Mouse (Mus musculus) kidney, adult 11 months (tissue): ENCODE measurements at regions not wholly inside any gene's neighbourhood (a gene's known extent, or its start where the extent isn't known, plus 50 kb on each side); places are given as distances from the start of the nearest gene placed in this dataset.
"Not testable (repeated sequence)": the region's sequence is repeated elsewhere in the genome, so short reads cannot be mapped to it uniquely, and the experiment has no call there.

Source experiments
- DNase-seq: peaks from one replicate; pipeline ENCODE4 v3.0.0; 2022

DNA sequence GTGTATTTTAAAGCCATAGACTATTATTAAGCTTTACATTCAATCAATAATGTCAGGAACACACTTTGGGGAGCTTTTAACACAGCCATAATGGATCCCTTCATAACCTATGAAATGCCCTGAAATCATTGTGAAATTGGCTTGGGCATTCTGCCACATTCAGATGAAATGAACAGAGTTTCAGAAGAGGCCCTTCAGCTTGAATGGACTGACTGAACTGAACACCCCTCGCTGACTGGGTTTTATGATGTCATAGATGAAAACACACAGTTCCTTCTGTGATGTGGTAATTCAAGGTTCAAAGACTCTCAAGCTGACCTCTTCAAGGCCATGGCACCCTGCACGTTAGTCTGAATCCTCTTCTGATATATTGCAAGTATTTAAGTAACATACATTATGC, 298.4 kb upstream of the Ercc4 start:
- no peak for DNase-seq

DNA sequence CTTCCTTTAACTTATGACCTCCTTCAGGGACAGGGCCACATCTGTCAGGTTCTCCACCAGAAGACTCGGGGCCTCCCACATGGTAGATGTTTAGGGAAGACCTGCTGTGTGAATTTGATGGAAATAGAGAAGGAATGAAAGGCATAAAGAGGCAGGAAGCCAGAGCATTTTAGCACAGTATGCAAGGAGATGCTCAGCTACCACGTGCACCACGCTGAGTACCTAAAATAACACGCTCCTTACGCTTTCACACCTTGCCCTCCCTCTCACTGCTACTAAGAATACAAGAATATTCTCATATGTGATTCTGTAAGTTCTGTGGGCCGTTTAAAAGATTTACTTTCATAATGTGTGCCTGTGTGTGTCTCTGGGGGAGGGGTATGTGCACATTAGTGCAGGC, 284.8 kb upstream of the Ercc4 start:
- no peak for DNase-seq

DNA sequence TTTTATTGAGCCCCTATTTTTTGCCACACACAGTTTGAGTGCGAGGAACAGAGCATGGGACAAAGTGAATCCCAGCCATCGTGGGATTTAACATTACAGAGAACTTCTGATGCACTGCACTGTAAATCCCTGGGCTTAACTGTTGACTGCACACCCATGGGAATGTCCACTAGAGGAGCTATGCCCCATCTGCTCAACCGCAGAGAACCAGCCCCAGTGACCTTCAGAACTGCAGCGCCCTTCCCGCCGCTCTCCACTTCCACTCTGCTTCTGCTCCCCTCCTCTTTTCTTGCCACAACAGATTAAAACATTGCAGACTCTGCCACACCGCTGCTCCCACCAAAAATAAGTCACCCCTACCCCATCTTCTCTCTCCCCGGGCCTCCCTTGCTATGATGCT, 283.3 kb upstream of the Ercc4 start:
- no peak for DNase-seq

DNA sequence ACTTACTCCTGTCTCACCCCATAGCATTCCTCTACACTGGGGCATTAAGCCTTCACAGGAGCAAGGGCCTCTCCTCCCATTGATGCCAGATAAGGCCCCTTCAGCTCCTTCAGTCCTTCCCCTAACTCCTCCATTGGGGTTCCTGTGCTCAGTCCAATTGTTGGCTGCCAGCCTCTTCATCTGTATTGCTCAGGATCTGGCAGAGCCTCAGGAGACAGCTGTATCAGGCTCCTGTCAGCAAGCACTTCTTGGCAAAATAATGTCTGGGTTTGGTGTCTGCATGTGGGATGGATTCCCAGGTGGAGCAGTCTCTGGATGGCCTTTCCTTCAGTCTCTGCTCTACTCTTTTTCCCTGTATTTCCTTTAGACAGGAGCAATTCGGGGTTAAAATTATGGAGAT, 278.2 kb upstream of the Ercc4 start:
- not testable (repeated sequence) for DNase-seq

DNA sequence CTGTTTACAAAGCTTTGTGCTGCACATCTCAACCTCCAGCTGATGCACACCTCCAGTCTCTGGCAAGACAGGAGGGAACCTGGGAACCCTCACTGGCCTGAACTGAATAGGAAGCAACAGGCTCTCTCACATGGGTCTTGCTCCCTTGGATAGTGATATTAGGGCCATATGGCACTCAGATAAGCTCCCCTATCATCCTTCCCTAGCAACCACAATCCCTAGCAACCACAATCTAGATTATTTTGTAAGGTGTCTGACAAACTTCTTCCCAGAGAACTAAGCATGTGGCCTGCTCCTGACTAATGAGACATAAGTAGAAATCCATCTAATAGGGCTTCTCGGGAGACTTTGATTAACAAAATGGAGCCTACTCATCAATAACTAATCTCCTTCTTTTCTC, 253.1 kb upstream of the Ercc4 start:
- no peak for DNase-seq

DNA sequence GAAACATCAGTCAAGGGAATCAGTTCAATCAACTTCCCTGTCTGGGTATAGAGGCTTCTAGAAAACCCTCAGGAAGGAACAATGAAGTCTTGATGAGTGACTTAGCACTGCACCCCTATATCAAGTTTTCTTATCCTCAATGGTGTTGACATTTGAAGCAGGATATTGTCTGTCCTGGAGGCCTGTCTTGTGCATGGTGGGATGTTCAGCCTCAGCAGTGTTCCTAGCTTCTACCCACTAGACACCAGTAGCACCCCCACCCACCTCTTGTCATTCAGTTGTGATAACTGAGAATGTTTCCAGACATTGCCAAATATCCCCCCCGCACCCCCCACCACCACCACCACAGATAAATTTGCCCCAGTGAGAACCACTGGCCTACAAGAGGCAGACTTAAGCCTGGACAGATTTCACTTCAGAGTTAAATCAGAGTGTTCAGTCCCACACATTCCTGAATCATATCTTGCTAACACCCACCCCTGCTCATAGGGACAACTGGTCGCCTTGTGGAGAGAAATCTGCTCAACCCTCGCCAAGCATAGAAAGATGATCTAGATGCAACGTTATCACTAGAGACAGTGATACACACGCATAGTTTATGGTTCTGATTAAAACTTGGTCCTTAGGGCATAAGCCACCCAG, 249.6 kb upstream of the Ercc4 start:
- DNase-seq, result no peak

DNA sequence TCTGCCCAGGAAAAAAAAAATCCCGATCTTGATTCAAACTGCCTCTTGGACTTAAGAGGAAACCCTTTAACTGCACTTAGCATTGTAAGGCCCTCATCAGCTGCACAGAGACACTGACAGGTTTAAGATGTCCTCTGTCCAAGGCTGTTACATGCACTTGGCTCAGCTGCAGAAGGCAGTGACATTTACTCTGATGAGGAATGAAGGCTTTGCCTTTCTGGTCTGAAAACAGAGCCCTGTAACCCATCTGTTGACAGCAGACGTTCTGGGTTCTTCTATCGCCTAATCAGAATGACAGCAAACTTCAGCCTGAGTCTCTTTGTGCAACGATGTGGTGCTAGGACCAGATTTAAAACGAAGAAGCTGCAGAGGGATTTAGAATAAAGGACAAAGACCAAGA, 246.9 kb upstream of the Ercc4 start:
- no peak for DNase-seq

DNA sequence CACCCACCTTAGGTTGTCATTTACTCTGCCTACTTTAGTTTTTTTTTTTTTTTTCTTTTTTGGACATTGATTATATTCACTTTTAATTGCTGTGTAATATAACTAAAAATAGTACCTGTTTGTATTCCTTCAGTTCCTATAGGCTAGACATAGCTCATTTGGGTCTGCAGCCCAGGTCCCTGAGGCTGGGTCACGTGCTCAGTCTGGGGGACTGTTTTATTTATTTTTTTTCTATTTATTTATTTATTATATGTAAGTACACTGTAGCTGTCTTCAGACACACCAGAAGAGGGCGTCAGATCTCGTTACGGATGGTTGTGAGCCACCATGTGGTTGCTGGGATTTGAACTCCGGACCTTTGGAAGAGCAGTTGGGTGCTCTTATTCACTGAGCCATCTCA, 231.2 kb upstream of the Ercc4 start:
- DNase-seq, result not testable (repeated sequence)

DNA sequence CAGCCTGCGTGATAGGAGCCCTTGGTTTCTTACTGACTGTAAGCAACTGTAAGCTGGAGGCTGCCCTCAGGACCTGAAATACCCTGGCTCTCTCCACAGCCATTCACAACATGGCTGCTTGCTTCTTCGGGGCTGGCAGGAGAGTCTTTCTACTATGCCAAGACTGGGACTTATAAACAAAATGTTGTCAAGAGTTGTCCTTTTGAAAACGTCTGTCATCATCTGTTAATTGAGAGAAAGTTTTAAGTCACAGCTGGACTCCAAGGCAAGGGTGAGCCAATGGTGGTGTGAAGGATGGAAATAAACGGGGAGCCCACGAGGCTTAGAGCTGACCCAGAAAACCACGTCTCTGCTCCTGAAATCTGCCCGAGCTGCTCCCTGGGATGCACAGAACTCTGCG, 229.5 kb upstream of the Ercc4 start:
- DNase-seq, result no peak

DNA sequence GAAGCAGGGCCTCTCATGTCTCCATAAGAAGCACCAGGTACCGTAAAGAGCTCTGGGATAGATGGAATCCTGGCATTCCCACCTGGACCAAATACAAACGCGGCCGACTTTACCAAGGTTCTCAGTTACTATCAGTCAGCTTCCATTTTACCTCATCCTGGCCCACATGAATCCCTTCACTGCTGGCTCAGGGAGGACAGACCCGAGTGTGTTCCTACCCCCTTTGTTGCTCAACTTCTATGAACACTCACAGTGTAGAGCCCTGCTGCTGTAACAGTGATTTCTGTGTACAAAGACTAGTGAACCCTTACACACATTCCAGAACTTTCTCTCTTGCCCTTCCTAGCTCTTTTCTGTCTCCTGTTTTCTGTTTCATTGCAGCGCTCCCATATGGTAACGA, 229.0 kb upstream of the Ercc4 start:
- DNase-seq, result no peak

DNA sequence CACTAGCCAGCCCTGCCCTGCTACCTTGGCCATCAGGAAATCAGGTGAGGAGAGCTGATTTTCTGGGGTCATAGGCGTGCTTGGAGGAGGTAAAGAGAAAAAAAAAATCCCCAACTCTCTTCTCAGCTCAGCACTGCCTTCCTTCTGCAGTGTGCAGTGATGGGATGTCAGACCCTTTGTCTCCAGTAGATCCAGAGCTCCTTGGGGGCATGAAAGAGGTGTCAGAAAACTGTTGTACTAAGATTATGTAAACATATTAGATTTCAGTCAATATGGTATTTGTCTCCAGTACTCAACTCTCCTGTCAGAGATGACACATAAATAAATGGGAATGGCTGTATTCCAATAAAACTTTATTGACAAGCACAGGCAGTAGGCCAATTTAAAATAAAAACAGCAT, 226.8 kb upstream of the Ercc4 start:
- DNase-seq, result no peak

DNA sequence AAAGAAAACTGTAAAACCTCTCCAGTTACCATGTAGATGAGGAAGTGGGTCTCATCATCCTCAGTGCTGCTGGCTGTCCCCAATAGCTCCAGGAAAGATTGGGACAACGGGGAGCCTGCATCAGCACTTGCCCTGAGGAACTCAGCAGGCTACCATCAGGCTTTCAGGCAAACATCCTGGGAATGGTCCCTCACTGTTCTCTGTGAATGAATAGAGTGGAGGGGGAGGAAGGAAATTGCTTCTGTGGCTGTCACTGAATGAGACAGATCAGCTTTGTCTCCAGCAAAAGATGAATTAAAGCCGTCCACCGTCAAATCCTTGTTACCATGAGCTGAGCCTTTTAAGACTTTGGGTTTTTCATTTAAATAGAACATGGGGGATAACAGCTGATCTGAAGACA, 224.9 kb upstream of the Ercc4 start:
- DNase-seq, result no peak

DNA sequence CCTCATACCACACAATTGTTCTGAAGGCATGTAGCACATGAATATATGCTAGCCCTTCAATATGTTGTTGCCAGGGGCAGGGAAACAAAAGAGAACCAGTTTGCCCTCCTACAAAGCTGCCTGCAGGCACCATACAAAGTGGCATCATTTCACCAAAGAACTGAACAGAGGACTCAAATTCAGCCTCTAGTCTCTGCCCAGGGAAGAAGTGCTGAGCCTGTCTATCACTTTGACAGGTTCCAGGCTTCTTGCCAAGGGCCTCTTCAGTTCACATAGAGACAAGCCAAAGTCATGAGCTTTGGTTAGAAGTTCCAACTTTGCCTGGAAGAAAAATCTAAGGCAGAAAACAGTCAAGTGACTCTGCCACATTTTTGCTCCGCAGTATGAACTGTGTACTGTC, 223.4 kb upstream of the Ercc4 start:
- DNase-seq, result peak; percentile 64

DNA sequence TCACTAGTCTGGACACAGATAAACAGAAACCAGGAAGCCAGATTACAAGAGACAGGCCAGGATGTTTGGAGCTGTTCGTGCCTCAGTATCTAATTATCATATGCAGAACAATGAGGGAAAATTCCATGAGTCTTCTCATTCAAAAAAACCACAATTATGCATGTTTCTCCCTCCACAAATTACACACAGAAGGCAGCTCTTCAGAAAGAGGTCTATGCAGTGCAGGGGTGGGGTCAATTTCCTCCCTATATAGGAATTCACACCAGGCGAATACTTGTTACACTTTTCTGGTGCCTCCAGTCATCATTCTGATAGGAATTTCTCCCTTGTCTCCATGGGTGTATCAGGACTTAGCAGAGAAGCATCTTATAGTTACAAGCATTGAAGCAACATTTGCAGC, 222.1 kb upstream of the Ercc4 start:
- DNase-seq, result no peak

DNA sequence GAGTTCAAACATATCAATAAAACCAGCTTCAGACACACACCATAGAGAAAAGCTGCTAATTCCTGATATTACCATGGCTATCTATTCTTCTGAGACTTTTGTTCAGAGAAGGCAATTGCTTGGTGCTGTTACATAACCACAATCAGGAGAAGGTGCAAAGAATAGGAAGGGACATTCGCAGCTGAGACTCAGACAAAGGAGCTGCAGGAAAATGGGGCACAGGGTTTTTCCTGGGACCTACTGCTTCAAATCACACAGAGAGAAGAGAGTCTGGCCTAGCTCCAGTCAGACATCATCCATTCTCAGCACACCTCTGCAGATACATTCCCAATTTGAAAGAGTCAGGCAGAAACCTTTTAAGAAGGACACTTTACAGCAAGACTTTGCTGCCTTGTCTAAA, 219.4 kb upstream of the Ercc4 start:
- no peak for DNase-seq

DNA sequence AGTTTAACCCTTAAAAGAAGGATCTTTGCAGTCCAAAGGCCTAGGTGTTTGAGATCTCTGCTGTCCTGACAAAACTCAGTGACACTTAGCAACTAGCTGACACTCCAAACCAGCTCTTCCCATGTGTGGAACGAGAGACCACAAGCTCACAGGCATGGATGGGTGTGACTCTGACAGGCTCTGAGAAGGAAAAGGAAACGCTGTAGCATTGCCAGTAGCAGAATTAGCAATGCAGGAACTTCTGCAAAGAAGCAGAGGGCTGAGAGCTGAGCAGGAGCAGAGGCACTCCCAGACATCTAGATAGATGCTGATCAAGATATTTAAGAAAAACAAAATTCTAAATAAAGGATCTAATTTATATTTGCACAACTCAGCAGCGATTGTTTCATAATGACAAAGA, 218.9 kb upstream of the Ercc4 start:
- DNase-seq, result no peak

DNA sequence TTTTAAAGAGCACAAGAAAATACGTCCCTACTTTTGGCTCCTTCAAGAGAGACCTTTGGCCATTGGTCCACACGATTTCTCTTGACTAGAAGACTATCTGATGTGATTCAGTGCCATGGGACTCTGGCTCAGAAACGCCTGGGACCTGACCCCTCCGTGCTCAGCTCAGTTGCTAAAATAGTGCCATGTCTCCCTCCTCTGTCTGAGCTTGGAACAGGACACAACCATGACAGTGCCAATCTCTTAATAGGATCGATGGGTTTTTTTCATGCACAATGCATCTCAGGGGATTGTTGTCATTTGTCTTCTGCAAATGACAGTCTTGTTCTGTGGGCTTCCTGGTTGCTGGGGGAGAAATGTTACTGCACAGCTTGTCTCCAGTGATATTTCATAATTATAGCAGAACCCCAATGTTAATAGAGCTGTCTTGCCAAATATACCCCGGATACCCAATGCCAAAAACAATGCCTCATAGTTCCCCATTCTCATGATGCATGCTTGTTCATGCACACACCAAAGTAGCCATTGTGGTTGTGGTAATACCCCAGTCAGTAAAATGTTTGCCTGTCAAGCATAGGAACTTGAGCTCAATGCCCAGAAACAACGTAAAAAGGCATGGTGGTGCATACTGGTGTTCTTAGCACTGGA, 216.7 kb upstream of the Ercc4 start:
- DNase-seq, result no peak

DNA sequence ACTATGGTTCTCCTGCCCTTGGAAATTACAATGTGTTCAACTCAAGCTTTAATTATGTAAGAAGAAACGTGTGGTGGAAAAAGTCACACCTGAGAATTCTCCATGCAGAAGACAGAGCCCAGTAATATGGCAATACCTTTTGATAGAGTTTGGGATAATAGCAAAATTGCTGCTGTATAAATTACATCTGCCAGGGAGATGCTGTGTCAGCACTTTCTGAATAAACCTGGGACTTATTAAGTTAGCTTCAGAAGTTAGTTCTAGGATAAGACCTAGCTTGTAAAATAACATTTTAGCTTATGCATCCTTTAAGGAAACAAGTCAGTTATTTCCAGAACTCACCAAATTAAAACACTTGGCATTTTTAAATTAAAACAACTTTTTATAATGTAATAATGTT, 212.2 kb upstream of the Ercc4 start:
- no peak for DNase-seq

DNA sequence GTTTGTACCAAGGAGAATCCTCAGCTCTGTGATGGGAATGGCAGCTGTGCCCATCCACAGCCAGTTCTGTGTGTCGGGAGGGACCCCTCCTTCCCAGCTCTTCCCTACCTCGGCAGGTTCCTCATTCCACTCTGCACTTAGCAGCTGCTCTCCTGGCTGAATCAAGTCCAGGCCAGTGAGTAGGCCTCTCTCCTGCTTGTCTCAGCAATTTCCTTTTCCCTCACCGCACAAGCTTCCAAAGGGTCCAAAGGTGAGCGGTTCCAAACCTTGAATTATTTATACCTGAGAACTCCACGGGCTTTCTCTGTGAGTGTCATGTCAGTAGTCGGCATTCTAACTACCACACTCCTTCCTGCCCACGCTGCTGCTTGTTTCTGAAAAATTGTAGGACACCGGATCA, 208.8 kb upstream of the Ercc4 start:
- DNase-seq, result peak; percentile 72

DNA sequence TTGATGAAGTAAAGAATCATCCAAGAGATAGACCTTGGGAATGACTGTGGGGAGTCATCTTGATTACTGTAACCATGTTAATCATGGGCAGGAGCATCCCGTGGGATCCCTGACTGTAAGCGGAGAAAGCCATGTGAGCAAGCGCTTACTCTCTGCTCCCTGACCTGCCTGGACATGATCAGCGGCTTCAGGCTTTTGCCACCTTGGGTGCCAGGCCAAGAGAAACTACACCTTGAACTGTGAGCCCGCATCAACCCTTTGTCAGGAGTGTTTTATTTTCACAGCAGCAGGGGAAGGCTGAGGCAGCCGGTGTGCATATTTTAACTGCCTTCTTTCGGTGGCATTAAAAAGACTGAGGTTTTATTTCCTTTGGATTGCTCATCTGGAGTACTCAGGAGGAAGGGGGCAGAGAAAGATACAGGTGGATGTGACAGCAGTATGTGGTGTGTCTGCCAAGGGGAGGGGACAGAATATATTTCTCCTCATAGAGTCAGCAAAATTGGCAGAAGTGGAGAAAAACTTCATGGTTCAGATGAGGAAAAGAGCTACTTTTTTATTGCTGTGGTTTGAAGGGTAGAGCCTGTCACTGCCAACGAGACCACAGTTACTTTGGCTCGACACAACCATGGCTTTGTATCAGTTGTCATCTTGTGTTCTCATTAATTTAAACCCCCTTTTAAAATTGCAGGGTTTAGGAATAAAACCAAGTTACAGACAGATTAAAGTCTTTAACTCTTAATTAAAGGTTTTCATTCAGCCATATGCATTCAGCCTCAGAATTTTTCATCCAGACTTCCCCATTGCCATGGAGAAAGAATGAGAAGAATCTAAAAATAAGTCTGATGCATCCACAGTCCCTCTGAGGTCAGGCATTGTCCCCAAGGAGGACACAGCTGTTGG, 208.1 kb upstream of the Ercc4 start:
- DNase-seq, result peak; percentile 63

DNA sequence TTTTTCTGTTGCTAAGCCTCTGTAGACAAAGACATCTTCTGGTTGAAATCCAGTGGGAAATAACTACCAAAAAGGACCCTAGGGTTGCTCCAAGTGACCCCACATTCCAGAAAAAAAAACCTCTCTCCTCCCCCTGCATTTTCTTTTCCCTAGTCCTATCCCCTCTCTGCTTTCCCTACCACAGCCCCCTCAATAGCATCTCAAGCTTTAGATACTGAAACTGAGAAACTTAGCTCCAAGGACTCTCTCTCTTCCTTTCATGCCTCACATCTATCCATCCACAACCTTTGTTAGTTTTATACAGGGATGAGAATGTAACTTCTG, 207.5 kb upstream of the Ercc4 start:
- no peak for DNase-seq

DNA sequence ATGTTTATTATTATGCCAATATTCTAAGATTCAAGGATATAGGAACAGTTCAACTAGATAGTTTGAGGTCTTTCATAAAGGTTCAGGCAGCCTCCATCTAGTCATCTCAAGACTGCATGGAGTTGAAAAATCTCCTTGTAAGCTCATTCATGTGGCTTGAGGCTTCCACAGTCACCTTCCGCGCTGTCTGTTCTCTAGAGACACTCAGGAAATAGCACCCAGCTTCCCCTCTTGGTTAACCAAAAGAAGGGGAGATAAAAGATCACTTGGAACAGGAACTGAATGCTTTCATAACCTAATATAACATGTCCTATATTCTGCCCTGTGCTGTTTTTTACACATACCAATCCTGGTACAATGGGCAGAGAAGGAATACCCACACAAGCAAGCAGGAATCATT, 206.3 kb upstream of the Ercc4 start:
- DNase-seq, result no peak

DNA sequence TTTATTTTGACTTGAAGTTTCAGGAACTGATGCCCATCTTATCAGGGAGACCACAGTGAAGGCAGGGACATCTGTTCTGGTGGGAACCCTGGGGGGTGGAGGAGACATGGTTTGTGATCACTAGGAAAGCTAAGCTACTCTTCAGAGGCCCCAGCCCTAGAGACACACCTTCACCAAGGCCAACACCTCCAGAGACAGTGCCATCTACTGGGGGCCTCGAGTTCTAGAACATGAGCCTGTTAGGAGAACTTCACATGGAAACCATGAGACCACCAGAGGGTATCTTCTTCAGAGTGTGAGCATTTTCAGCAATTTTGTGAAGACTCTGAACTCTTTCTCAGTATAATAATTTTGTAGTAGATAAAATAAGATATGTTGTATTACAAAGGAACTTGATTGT, 204.5 kb upstream of the Ercc4 start:
- no peak for DNase-seq

DNA sequence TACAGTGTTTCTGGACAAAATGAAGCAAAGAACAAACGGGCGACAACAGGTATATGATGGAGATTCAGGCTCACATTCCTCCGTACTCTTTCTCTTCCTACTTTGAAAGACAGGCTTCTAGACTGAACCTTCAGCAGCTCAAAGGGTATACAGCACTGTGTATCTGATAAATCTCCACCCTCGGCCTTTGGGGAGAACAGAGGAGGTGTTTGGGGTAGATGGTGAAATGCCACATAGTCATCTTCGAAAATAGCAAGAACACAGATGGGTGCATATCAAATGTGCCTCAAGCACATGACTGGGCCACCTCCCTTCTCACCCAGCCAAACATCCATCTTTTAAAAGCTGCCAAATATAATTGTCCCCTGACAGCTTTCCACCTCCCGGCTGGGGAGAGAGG, 184.8 kb upstream of the Ercc4 start:
- DNase-seq, result no peak
